Mouse (Mus musculus) CH12.LX (cell line): ENCODE results near the gene Npnt. TPM values are rescaled to one million over a fixed set of nuclear protein-coding genes. Genes with fewer than 3 reads are reported as not detected.

Experiments
- DNase-seq: peaks from one replicate; pipeline ENCODE4 v3.0.0-alpha.2; 2013; ENCODE audit errors: extremely low read depth
- H3K27ac ChIP-seq: 2 replicates; pipeline ENCODE4 v1.5.1; 2012; ENCODE audit warnings: low read depth, mild to moderate bottlenecking, control low read depth, moderate library complexity; ENCODE audit not compliant: insufficient read depth
- H3K27me3 ChIP-seq: replicated peaks from 2 replicates; pipeline ENCODE3; 2012; ENCODE audit warnings: inconsistent platforms
- H3K36me3 ChIP-seq, 2 experiments: replicated peaks in 1 of 2; 2 replicates each; pipeline versions ENCODE3 to v1.6.1; 2012; ENCODE audit warnings: inconsistent platforms in 1 of 2, low read length in 1 of 2, mild to moderate bottlenecking in 1 of 2, mixed read lengths in 1 of 2, moderate library complexity in 1 of 2; ENCODE audit not compliant: control insufficient read depth in 1 of 2, insufficient read depth in 1 of 2
- H3K4me1 ChIP-seq, 2 experiments: 2 replicates each; pipeline ENCODE4 v1.6.1; 2012; ENCODE audit warnings: inconsistent platforms in 1 of 2, moderate library complexity in 1 of 2; ENCODE audit not compliant: insufficient read depth in 2 of 2, control insufficient read depth in 1 of 2
- H3K4me2 ChIP-seq: 2 replicates; pipeline ENCODE4 v1.6.1; 2012; ENCODE audit warnings: low read depth, mild to moderate bottlenecking, control low read depth; ENCODE audit not compliant: poor library complexity, insufficient read depth, severe bottlenecking
- H3K4me3 ChIP-seq, 3 experiments: fragments of 150-350 bp in 1 of 3; sonication (generic) in 1 of 3; replicated peaks in 1 of 3; 2 replicates each; pipeline versions ENCODE3 to v1.5.1; 2011 to 2012; ENCODE audit warnings: low read depth in 2 of 3, low read length in 2 of 3, mild to moderate bottlenecking in 2 of 3, moderate library complexity in 2 of 3, control low read depth in 1 of 3, improper control_type of control experiment in 1 of 3, inconsistent platforms in 1 of 3, mixed read lengths in 1 of 3; ENCODE audit not compliant: poor library complexity in 1 of 3
- H3K79me2 ChIP-seq: replicated peaks from 2 replicates; pipeline ENCODE4 v1.6.1; 2012; ENCODE audit warnings: mild to moderate bottlenecking, moderate library complexity; ENCODE audit not compliant: control insufficient read depth, poor library complexity, insufficient read depth, severe bottlenecking; ENCODE audit errors: extremely low read depth
- H3K9ac ChIP-seq: 2 replicates; pipeline ENCODE4 v1.6.1; 2012; ENCODE audit warnings: low read depth, mild to moderate bottlenecking, control low read depth, moderate library complexity; ENCODE audit not compliant: insufficient read depth
- H3K9me3 ChIP-seq: replicated peaks from 2 replicates; pipeline ENCODE3; 2012; ENCODE audit warnings: low read length, inconsistent platforms, mixed read lengths
- CHD1 ChIP-seq: IDR thresholded peaks from 2 replicates; pipeline ENCODE4 v1.6.1; 2012; ENCODE audit warnings: low read depth, low read length, improper control_type of control experiment, inconsistent platforms
- CHD2 ChIP-seq: IDR thresholded peaks from 2 replicates; pipeline ENCODE4 v1.6.1; 2011; ENCODE audit warnings: low read length, improper control_type of control experiment
- CTCF ChIP-seq, 2 experiments: IDR thresholded peaks in 1 of 2; conservative IDR thresholded peaks in 1 of 2; 2 replicates each; pipeline ENCODE4 v1.5.1; 2011 to 2012; ENCODE audit warnings: low read depth in 2 of 2, low read length in 2 of 2, improper control_type of control experiment in 1 of 2, inconsistent platforms in 1 of 2, mild to moderate bottlenecking in 1 of 2, moderate library complexity in 1 of 2
- E2F4 ChIP-seq: IDR thresholded peaks from 2 replicates; pipeline ENCODE4 v1.6.1; 2011; ENCODE audit warnings: low read depth, low read length, improper control_type of control experiment; ENCODE audit not compliant: insufficient replicate concordance
- ELF1 ChIP-seq: IDR thresholded peaks from 2 replicates; pipeline ENCODE4 v1.6.1; 2014; ENCODE audit warnings: low read depth, mild to moderate bottlenecking, inconsistent platforms, low read length, improper control_type of control experiment
- ETS1 ChIP-seq: conservative IDR thresholded peaks from 2 replicates; pipeline ENCODE4 v1.6.1; 2012; ENCODE audit warnings: low read depth, mild to moderate bottlenecking, inconsistent platforms, low read length, improper control_type of control experiment, moderate library complexity
- GABPA ChIP-seq: IDR thresholded peaks from 2 replicates; pipeline ENCODE4 v1.6.1; 2012; ENCODE audit warnings: low read depth, low read length, improper control_type of control experiment, inconsistent platforms; ENCODE audit not compliant: insufficient replicate concordance
- HCFC1 ChIP-seq: IDR thresholded peaks from 2 replicates; pipeline ENCODE4 v1.6.1; 2012; ENCODE audit warnings: low read depth, mild to moderate bottlenecking, inconsistent platforms, low read length, improper control_type of control experiment
- IRF4 ChIP-seq: IDR thresholded peaks from 2 replicates; pipeline ENCODE4 v1.6.1; 2014; ENCODE audit warnings: low read depth, mild to moderate bottlenecking, inconsistent platforms, low read length, improper control_type of control experiment
- JUN ChIP-seq: IDR thresholded peaks from 2 replicates; pipeline ENCODE4 v1.6.1; 2011; ENCODE audit warnings: low read depth, mild to moderate bottlenecking, low read length, improper control_type of control experiment, moderate library complexity; ENCODE audit not compliant: insufficient read depth
- KAT2A ChIP-seq: IDR thresholded peaks from 2 replicates; pipeline ENCODE4 v1.6.1; 2012; ENCODE audit warnings: low read length, improper control_type of control experiment, inconsistent platforms; ENCODE audit not compliant: insufficient replicate concordance
- MAZ ChIP-seq: IDR thresholded peaks from 2 replicates; pipeline ENCODE4 v1.6.1; 2012; ENCODE audit warnings: low read depth, mild to moderate bottlenecking, inconsistent platforms, low read length, improper control_type of control experiment, moderate library complexity
- MEF2A ChIP-seq: IDR thresholded peaks from 2 replicates; pipeline ENCODE4 v1.6.1; 2014; ENCODE audit warnings: low read depth, mild to moderate bottlenecking, inconsistent platforms, low read length, improper control_type of control experiment, borderline replicate concordance
- MXI1 ChIP-seq: IDR thresholded peaks from 2 replicates; pipeline ENCODE4 v1.6.1; 2011; ENCODE audit warnings: mild to moderate bottlenecking, low read depth, low read length, improper control_type of control experiment
- MYC ChIP-seq: IDR thresholded peaks from 2 replicates; pipeline ENCODE4 v1.6.1; 2011; ENCODE audit warnings: low read depth, mild to moderate bottlenecking, improper control_type of control experiment, low read length
- PAX5 ChIP-seq: IDR thresholded peaks from 2 replicates; pipeline ENCODE4 v1.6.1; 2012; ENCODE audit warnings: low read length, inconsistent platforms, mixed read lengths
- POLR2A ChIP-seq: IDR thresholded peaks from 2 replicates; pipeline ENCODE4 v1.6.1; 2011; ENCODE audit warnings: low read depth, mild to moderate bottlenecking, improper control_type of control experiment, low read length
- RAD21 ChIP-seq: IDR thresholded peaks from 2 replicates; pipeline ENCODE4 v1.6.1; 2011; ENCODE audit warnings: low read depth, mild to moderate bottlenecking, low read length, improper control_type of control experiment, moderate library complexity
- SMC3 ChIP-seq: IDR thresholded peaks from 2 replicates; pipeline ENCODE4 v1.6.1; 2011; ENCODE audit warnings: low read depth, low read length, improper control_type of control experiment
- TBP ChIP-seq: conservative IDR thresholded peaks from 2 replicates; pipeline ENCODE4 v1.6.1; 2011; ENCODE audit warnings: low read depth, low read length, improper control_type of control experiment
- TCF12 ChIP-seq: IDR thresholded peaks from 2 replicates; pipeline ENCODE4 v1.6.1; 2014; ENCODE audit warnings: low read depth, mild to moderate bottlenecking, inconsistent platforms, low read length, improper control_type of control experiment
- UBTF ChIP-seq: IDR thresholded peaks from 2 replicates; pipeline ENCODE4 v1.6.1; 2012; ENCODE audit warnings: low read depth, mild to moderate bottlenecking, inconsistent platforms, low read length, improper control_type of control experiment, moderate library complexity
- USF1 ChIP-seq: IDR thresholded peaks from 2 replicates; pipeline ENCODE4 v1.6.1; 2014; ENCODE audit warnings: low read depth, mild to moderate bottlenecking, inconsistent platforms, low read length, improper control_type of control experiment
- ZC3H11A ChIP-seq: IDR thresholded peaks from 2 replicates; pipeline ENCODE4 v1.6.1; 2012; ENCODE audit warnings: low read depth, mild to moderate bottlenecking, inconsistent platforms, low read length, improper control_type of control experiment
- ZKSCAN1 ChIP-seq: IDR thresholded peaks from 2 replicates; pipeline ENCODE4 v1.6.1; 2012; ENCODE audit warnings: low read depth, inconsistent platforms, low read length, improper control_type of control experiment, borderline replicate concordance
- ZMIZ1 ChIP-seq: IDR thresholded peaks from 2 replicates; pipeline ENCODE4 v1.6.1; 2012; ENCODE audit warnings: low read depth, mild to moderate bottlenecking, inconsistent platforms, low read length, improper control_type of control experiment
- dilution Hi-C: fragments of 300-500 bp; cut with MboI; formaldehyde crosslinking; loops from 2 replicates; pipeline ENCODE4 v1.14.3; 2020; ENCODE audit warnings: low sequenced_read_pairs; ENCODE audit not compliant: extremely low pct_unique_long_range_greater_than_20kb, extremely low pct_ligation_motif_present
- in situ Hi-C: fragments of 300-500 bp; cut with MboI; formaldehyde crosslinking; loops from 3 replicates; pipeline ENCODE4 v1.14.3; 2019; ENCODE audit warnings: low sequenced_read_pairs, low pct_ligation_motif_present, low pct_unique_long_range_greater_than_20kb, mixed read lengths
- polyA plus RNA-seq: library from polyadenylated mRNA; unstranded; fragments of >175 nt; gene quantifications from 2 replicates; pipeline ENCODE4 v1.2.1, GENCODE M21; 2012; ENCODE audit warnings: low read depth; ENCODE audit not compliant: insufficient read length
- total RNA-seq, 2 experiments: library from RNA; depleted of rRNA; stranded (reverse); fragments of 300-350 nt in 1 of 2; fragments of >200 nt in 1 of 2; gene quantifications; 2 replicates each; pipeline ENCODE4 v1.2.3; 2012 to 2014

The Npnt gene
- total and polyA plus RNA-seq, 3 experiments = 0.08 to 1.0 (median 0.20) TPM

- DNase-seq = no peak
- in situ Hi-C loops = no loop called here
- TF ChIP-seq PAX5 = no peak
- TF ChIP-seq ZC3H11A = no peak
- no peak for TF ChIP-seq KAT2A
- no peak for TF ChIP-seq CHD2
- no peak for TF ChIP-seq SMC3
- TF ChIP-seq GABPA = no peak
- no peak for TF ChIP-seq TCF12
- TF ChIP-seq IRF4 = no peak
- no peak overlapping the region for H3K27ac ChIP-seq
- H3K36me3 ChIP-seq = no peaks in the 10 kb centered on the region
- H3K27me3 ChIP-seq = no peaks in the 10 kb centered on the region
- H3K4me2 ChIP-seq = no peak overlapping the region
- no peak overlapping the region for H3K9ac ChIP-seq
- H3K9me3 ChIP-seq = no peaks in the 10 kb centered on the region
- dilution Hi-C loops = no loop called here
- no peaks in the 10 kb centered on the region for H3K79me2 ChIP-seq
- no peaks in the 10 kb centered on the region for H3K4me1 ChIP-seq
- no peak overlapping the region for H3K4me3 ChIP-seq
Observed at GRCm38 (mm10) chr3:132849669-132850068, 100.4 kb downstream of the Npnt start.

DNA sequence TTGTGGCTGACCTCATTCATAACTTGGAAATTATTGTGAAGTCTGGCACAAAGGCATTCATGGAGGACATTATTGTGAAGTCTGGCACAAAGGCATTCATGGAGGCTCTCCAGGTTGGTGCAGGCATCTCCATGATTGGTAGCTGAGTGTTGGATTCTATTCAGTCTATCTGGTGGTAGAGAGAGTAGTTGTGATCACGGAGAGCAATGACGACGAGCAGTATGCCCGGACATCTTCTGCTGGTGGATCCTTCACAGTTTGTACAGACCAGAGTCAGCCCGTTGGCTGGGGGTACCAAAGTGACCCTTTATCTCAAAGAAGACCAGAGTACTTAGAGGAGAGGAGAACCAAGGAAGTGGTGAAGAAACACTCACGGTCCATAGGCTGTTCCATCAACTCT is 107.4 kb downstream of the Npnt start:
- H3K27ac ChIP-seq = no peak overlapping the region
- H3K4me3 ChIP-seq = no peak overlapping the region
- H3K79me2 ChIP-seq = no peaks in the 10 kb centered on the region
- H3K4me2 ChIP-seq = no peak overlapping the region
- DNase-seq = no peak
- no peak overlapping the region for H3K9ac ChIP-seq
- dilution Hi-C loops (no loop called here), in situ Hi-C loops (no loop called here)
- H3K4me1 ChIP-seq = peaks cover 10 to 19% of the 10 kb centered on the region in 2 experiments
- H3K27me3 ChIP-seq = no peaks in the 10 kb centered on the region
- no peak for TF ChIP-seq UBTF
- TF ChIP-seq ELF1 = no peak
- TF ChIP-seq HCFC1 = no peak
- no peaks in the 10 kb centered on the region for H3K9me3 ChIP-seq
- peaks cover 9 to 22% of the 10 kb centered on the region in 2 experiments for H3K36me3 ChIP-seq

DNA sequence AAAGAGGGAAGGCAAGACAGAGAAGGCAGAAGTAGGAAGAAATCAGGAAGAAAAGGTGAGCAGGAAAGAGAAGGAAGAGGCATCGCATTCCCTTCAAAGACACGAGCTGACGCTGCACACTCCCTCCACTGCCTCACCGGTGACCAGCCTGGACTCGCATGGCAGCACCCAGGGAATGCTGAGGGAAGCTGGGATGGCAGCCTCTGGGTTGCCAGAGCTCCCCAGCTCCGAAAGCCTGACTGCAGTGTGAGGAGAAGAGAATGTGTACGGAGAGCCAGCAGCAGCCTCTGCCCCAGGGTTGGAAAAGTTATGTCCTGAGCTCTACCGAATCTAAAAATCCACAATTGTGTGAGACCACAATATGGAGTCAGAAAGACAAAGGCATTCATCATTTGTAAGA is 110.6 kb downstream of the Npnt start:
- no peak for DNase-seq
- peaks cover 10 to 43% of the 10 kb centered on the region in 2 experiments for H3K4me1 ChIP-seq
- H3K4me3 ChIP-seq = peak overlapping the region in 1 of 3 experiments; percentile 4
- H3K27ac ChIP-seq = peak overlapping the region; percentile 10; the same call in 1 of the 2 replicates
- H3K9me3 ChIP-seq = no peaks in the 10 kb centered on the region
- H3K79me2 ChIP-seq = no peaks in the 10 kb centered on the region
- no peaks in the 10 kb centered on the region for H3K27me3 ChIP-seq
- in situ Hi-C loops (no loop called here), dilution Hi-C loops (no loop called here)
- no peak overlapping the region for H3K4me2 ChIP-seq
- H3K36me3 ChIP-seq = peaks cover 9 to 43% of the 10 kb centered on the region in 2 experiments
- no peak for TF ChIP-seq TBP
- no peak for TF ChIP-seq ZMIZ1
- no peak for TF ChIP-seq E2F4
- TF ChIP-seq MYC = no peak
- no peak for TF ChIP-seq RAD21
- TF ChIP-seq USF1 = no peak
- no peak for TF ChIP-seq PAX5
- no peak for TF ChIP-seq CTCF (conservative IDR thresholded peaks at IDR 0.05 in 1 of 2, IDR thresholded peaks at IDR 0.05 in 1 of 2; ENCODE audit: low read depth in 2 of 2, low read length in 2 of 2)
- TF ChIP-seq POLR2A = no peak
- TF ChIP-seq KAT2A = no peak
- no peak for TF ChIP-seq MAZ
- TF ChIP-seq MXI1 = no peak
- TF ChIP-seq MEF2A = no peak
- no peak for TF ChIP-seq JUN
- TF ChIP-seq ZC3H11A = no peak
- TF ChIP-seq CHD1 = no peak
- TF ChIP-seq ETS1 = no peak
- no peak for TF ChIP-seq HCFC1
- no peak for TF ChIP-seq GABPA
- no peak for TF ChIP-seq ZKSCAN1
- H3K9ac ChIP-seq = no peak overlapping the region
